Mouse (Mus musculus) frontal cortex, adult 2 months (tissue): ENCODE measurements around the gene Napa. TPM values are rescaled to one million over a fixed set of nuclear protein-coding genes. Genes with fewer than 3 reads are reported as not detected.

Experiments
- polyA plus RNA-seq: library from polyadenylated mRNA; depleted of rRNA; stranded (reverse); fragments of >200 nt; gene quantifications from 2 replicates; pipeline ENCODE4 v1.2.3, GENCODE M21; 2012; rRNA removed

Gene Napa
- polyA plus RNA-seq, 1 experiment = 368 TPM

Other genes starting within 250 kb of the Napa start
- 0.04 TPM in 1 of 2 replicates, not detected in the other for gene Crx, start 218.5 kb upstream of the Napa start, polyA plus RNA-seq
- gene Crxos, start 215.8 kb upstream of the Napa start, polyA plus RNA-seq = 0.28 TPM in 1 of 2 replicates, not detected in the other
- gene Selenow, start 176.1 kb upstream of the Napa start, polyA plus RNA-seq = 1,744 and 2,160 TPM in 2 replicates
- 104 and 109 TPM in 2 replicates for gene Nop53, start 152.4 kb upstream of the Napa start, polyA plus RNA-seq
- 5.0 and 5.6 TPM in 2 replicates for gene Ehd2, start 130.9 kb upstream of the Napa start, polyA plus RNA-seq
- 10.2 and 10.6 TPM in 2 replicates for gene Bicra, start 50.5 kb upstream of the Napa start, polyA plus RNA-seq
- 0.40 and 0.42 TPM in 2 replicates for gene Zfp541, start 36.6 kb upstream of the Napa start, polyA plus RNA-seq
- 50.7 and 58.1 TPM in 2 replicates for gene Kptn, start 21.4 kb downstream of the Napa start, polyA plus RNA-seq
- gene Slc8a2, start 31.4 kb downstream of the Napa start, polyA plus RNA-seq = 122 and 124 TPM in 2 replicates
- gene Meis3, start 76.6 kb downstream of the Napa start, polyA plus RNA-seq = 83.7 and 85.4 TPM in 2 replicates
- gene Dhx34, start 123.6 kb downstream of the Napa start, polyA plus RNA-seq = 11.9 and 12.5 TPM in 2 replicates
- 0.56 and 0.67 TPM in 2 replicates for gene C5ar2, start 145.7 kb downstream of the Napa start, polyA plus RNA-seq
- 1.2 and 1.3 TPM in 2 replicates for gene C5ar1, start 161.1 kb downstream of the Napa start, polyA plus RNA-seq
- gene Inafm1, start 175.2 kb downstream of the Napa start, polyA plus RNA-seq = 57.6 and 58.4 TPM in 2 replicates
- gene Ccdc9, start 188.3 kb downstream of the Napa start, polyA plus RNA-seq = 91.2 and 91.4 TPM in 2 replicates
- 17.1 and 18.2 TPM in 2 replicates for gene Bbc3, start 209.9 kb downstream of the Napa start, polyA plus RNA-seq